Mouse (Mus musculus) intestine, embryonic 14.5 days (tissue): ENCODE results near the gene Tm6sf2. TPM values are rescaled to one million over a fixed set of nuclear protein-coding genes. Genes with fewer than 3 reads are reported as not detected.

Experiments used
- ATAC-seq: fragments of 200-750 bp; cut with Nextera tagmentation; replicated peaks from 2 replicates; pipeline ENCODE4 v1.8.0; 2017; ENCODE audit warnings: low read depth, moderate number of reproducible peaks, moderate TSS enrichment, moderate library complexity; ENCODE audit not compliant: low FRiP score, low TSS enrichment
- DNase-seq: peaks from one replicate; pipeline ENCODE4 v3.0.0-alpha.2; 2018; ENCODE audit warnings: low spot score
- H3K27ac ChIP-seq: fragments of 300-500 bp; sonication (generic); 2 replicates; pipeline ENCODE4 v1.5.1; 2014; ENCODE audit warnings: low read depth, mild to moderate bottlenecking, control low read depth
- H3K27me3 ChIP-seq: fragments of 300-500 bp; sonication (generic); replicated peaks from 2 replicates; pipeline ENCODE4 v1.6.1; 2014; ENCODE audit warnings: low read length, control low read depth; ENCODE audit not compliant: control insufficient read depth, insufficient read depth
- H3K36me3 ChIP-seq: fragments of 300-500 bp; sonication (generic); 2 replicates; pipeline ENCODE4 v1.6.1; 2014; ENCODE audit warnings: low read length, control low read depth; ENCODE audit not compliant: control insufficient read depth, insufficient read depth
- H3K4me1 ChIP-seq: fragments of 300-500 bp; sonication (generic); replicated peaks from 2 replicates; pipeline ENCODE4 v1.6.1; 2014; ENCODE audit warnings: low read length, control low read depth, mixed read lengths; ENCODE audit not compliant: control insufficient read depth, insufficient read depth
- H3K4me2 ChIP-seq: fragments of 300-500 bp; sonication (generic); 2 replicates; pipeline ENCODE4 v1.6.1; 2014; ENCODE audit warnings: low read length
- H3K4me3 ChIP-seq: fragments of 300-500 bp; sonication (generic); 2 replicates; pipeline ENCODE4 v1.5.1; 2014; ENCODE audit warnings: low read depth, low read length, control low read depth, mixed read lengths
- H3K9ac ChIP-seq: fragments of 300-500 bp; sonication (generic); 2 replicates; pipeline ENCODE4 v1.6.1; 2014; ENCODE audit warnings: mild to moderate bottlenecking, low read length
- H3K9me3 ChIP-seq: fragments of 300-500 bp; sonication (generic); 2 replicates; pipeline ENCODE4 v1.6.1; 2016; ENCODE audit warnings: low read length, control low read depth; ENCODE audit not compliant: control insufficient read depth
- WGBS: fragments of 180-500 bp; shearing (Covaris S2); extraction: QIAGEN DNeasy Blood & Tissue Kit; methylation state at CpG from one replicate; pipeline ENCODE4 v1.1.7; 2014; 5-methylcytosine and 5-hydroxymethylcytosine counted together
- polyA plus RNA-seq: library from polyadenylated mRNA; unstranded; fragments of >200 nt; fragmentation: Nextera tagmentation; extraction: Ambion mirVana; gene quantifications from 2 replicates; pipeline ENCODE4 v1.2.1, GENCODE M21; 2014

The Tm6sf2 gene
- polyA plus RNA-seq, 1 experiment from 2014 or later: 3.0 TPM

GRCm38 (mm10) chr8:70084191-70085065 lies 11.7 kb downstream of the Tm6sf2 start:
- peak overlapping the region; percentile 30 for H3K4me3 ChIP-seq
- no peaks in the 10 kb centered on the region for H3K36me3 ChIP-seq
- 2% methylated on average over 71 of the region's 71 CpGs for WGBS
- no peak overlapping the region for H3K9ac ChIP-seq
- DNase-seq (peak; percentile 71), ATAC-seq (no peak)
- peaks cover 74% of the 10 kb centered on the region for H3K27me3 ChIP-seq
- peaks cover 7% of the 10 kb centered on the region; the same call in 1 of the 2 replicates for H3K4me1 ChIP-seq
- H3K27ac ChIP-seq: no peak overlapping the region
- peak overlapping the region; percentile 52 for H3K4me2 ChIP-seq
- H3K9me3 ChIP-seq: no peaks in the 10 kb centered on the region

GRCm38 (mm10) chr8:70086151-70086550 lies 13.4 kb downstream of the Tm6sf2 start:
- ATAC-seq: no peak

GRCm38 (mm10) chr8:70087237-70087636 lies 14.5 kb downstream of the Tm6sf2 start:
- Histone ChIP-seq H3K9ac (no peak overlapping the region), H3K4me2 (no peak overlapping the region), H3K27me3 (peaks cover 96% of the 10 kb centered on the region), H3K9me3 (no peaks in the 10 kb centered on the region), H3K4me3 (no peak overlapping the region), H3K36me3 (no peaks in the 10 kb centered on the region), H3K27ac (no peak overlapping the region), H3K4me1 (peaks cover 7% of the 10 kb centered on the region; the same call in 1 of the 2 replicates)
- ATAC-seq: no peak
- 6% methylated on average over 7 of the region's 7 CpGs for WGBS
- DNase-seq: no peak

More at GRCm38 (mm10) chr8:70086151-70086550, 13.4 kb downstream of the Tm6sf2 start:
- Histone ChIP-seq H3K27ac (no peak overlapping the region), H3K4me1 (peaks cover 7% of the 10 kb centered on the region; the same call in 1 of the 2 replicates), H3K9me3 (no peaks in the 10 kb centered on the region), H3K9ac (no peak overlapping the region), H3K27me3 (peaks cover 90% of the 10 kb centered on the region), H3K36me3 (no peaks in the 10 kb centered on the region), H3K4me3 (no peak overlapping the region), H3K4me2 (no peak overlapping the region)
- DNase-seq: no peak
- 58% methylated on average over 1 of the region's 1 CpGs for WGBS

GRCm38 (mm10) chr8:70087836-70088650 lies 15.3 kb downstream of the Tm6sf2 start:
- peak overlapping the region; percentile 26 for H3K4me3 ChIP-seq
- H3K36me3 ChIP-seq: no peaks in the 10 kb centered on the region
- H3K27ac ChIP-seq: no peak overlapping the region
- DNase-seq (peak; percentile 70), ATAC-seq (peak; percentile 34; the same call in 1 of the 2 replicates)
- H3K27me3 ChIP-seq: peaks cover 89% of the 10 kb centered on the region
- peaks cover 7% of the 10 kb centered on the region; the same call in 1 of the 2 replicates for H3K4me1 ChIP-seq
- H3K9ac ChIP-seq: no peak overlapping the region
- no peaks in the 10 kb centered on the region for H3K9me3 ChIP-seq
- 5% methylated on average over 56 of the region's 56 CpGs for WGBS
- peak overlapping the region; percentile 45 for H3K4me2 ChIP-seq

GRCm38 (mm10) chr8:70089296-70089960 lies 16.7 kb downstream of the Tm6sf2 start:
- no peaks in the 10 kb centered on the region for H3K36me3 ChIP-seq
- WGBS: 71% methylated on average over 9 of the region's 9 CpGs
- no peak overlapping the region for H3K27ac ChIP-seq
- ATAC-seq: no peak
- H3K9me3 ChIP-seq: no peaks in the 10 kb centered on the region
- H3K4me3 ChIP-seq: no peak overlapping the region
- peaks cover 75% of the 10 kb centered on the region for H3K27me3 ChIP-seq
- no peak overlapping the region for H3K4me2 ChIP-seq
- no peak overlapping the region for H3K9ac ChIP-seq
- 0 out of 2 replicates have a peak, but pooled peaks cover 2% of the 10 kb centered on the region for H3K4me1 ChIP-seq
- no peak for DNase-seq

- H3K36me3 ChIP-seq: no peaks in the 10 kb centered on the region
- no peak overlapping the region for H3K4me3 ChIP-seq
- H3K27ac ChIP-seq: no peak overlapping the region
- no peak for DNase-seq
- H3K9ac ChIP-seq: no peak overlapping the region
- H3K9me3 ChIP-seq: no peaks in the 10 kb centered on the region
- H3K4me2 ChIP-seq: no peak overlapping the region
- WGBS: 44% methylated on average over 8 of the region's 8 CpGs
- ATAC-seq: no peak
- H3K27me3 ChIP-seq: peaks cover 41% of the 10 kb centered on the region
- H3K4me1 ChIP-seq: 0 out of 2 replicates have a peak, but pooled peaks cover 2% of the 10 kb centered on the region
Measured at GRCm38 (mm10) chr8:70092786-70093185, 20.1 kb downstream of the Tm6sf2 start.

- Histone ChIP-seq H3K4me2 (no peak overlapping the region), H3K4me3 (no peak overlapping the region), H3K9me3 (no peaks in the 10 kb centered on the region), H3K9ac (no peak overlapping the region), H3K4me1 (no peaks in the 10 kb centered on the region), H3K27ac (no peak overlapping the region), H3K36me3 (no peaks in the 10 kb centered on the region), H3K27me3 (no peaks in the 10 kb centered on the region)
- ATAC-seq (no peak), DNase-seq (no peak)
- 72% methylated on average over 8 of the region's 8 CpGs for WGBS
Measured at GRCm38 (mm10) chr8:70099276-70099675, 26.6 kb downstream of the Tm6sf2 start.

- no peak for DNase-seq
- no peaks in the 10 kb centered on the region for H3K27me3 ChIP-seq
- H3K9me3 ChIP-seq: no peaks in the 10 kb centered on the region
- H3K4me1 ChIP-seq: no peaks in the 10 kb centered on the region
- no peak overlapping the region for H3K9ac ChIP-seq
- no peak for ATAC-seq
- H3K4me3 ChIP-seq: no peak overlapping the region
- no peak overlapping the region for H3K27ac ChIP-seq
- no peak overlapping the region for H3K4me2 ChIP-seq
- WGBS: 86% methylated on average over 8 of the region's 8 CpGs
- H3K36me3 ChIP-seq: no peaks in the 10 kb centered on the region
Measured at GRCm38 (mm10) chr8:70100241-70100640, 27.5 kb downstream of the Tm6sf2 start.
